Mouse (Mus musculus): ENCODE results near the gene Gm26992. TPM values are rescaled to one million over a fixed set of nuclear protein-coding genes. Genes with fewer than 3 reads are reported as not detected.

Gene Gm26992
- polyA plus RNA-seq, 1 experiment from 2014 or later = not detected

DNA sequence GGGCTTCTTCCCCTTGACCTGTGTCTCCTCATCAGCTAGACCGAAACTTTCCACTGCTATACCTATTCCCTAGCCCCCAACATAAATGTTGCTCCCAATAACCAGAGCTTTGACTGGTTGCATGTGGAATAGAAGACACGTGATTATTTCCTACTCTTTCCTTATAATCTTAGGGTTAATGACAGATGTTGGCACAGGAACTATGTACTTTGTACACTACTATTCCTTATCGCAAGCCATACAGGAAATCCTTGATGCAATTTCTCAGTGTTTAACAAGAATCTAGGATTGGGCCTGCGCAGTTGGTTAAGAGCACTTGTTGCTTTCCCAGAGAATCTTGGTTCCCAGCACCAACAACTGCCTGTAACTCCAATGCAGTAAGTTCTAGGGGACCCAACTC is 86.4 kb downstream of the Gm26992 start:
- H3K9me3 ChIP-seq (ENCODE audit: control insufficient read depth, low read length) = no peaks in the 10 kb centered on the region

DNA sequence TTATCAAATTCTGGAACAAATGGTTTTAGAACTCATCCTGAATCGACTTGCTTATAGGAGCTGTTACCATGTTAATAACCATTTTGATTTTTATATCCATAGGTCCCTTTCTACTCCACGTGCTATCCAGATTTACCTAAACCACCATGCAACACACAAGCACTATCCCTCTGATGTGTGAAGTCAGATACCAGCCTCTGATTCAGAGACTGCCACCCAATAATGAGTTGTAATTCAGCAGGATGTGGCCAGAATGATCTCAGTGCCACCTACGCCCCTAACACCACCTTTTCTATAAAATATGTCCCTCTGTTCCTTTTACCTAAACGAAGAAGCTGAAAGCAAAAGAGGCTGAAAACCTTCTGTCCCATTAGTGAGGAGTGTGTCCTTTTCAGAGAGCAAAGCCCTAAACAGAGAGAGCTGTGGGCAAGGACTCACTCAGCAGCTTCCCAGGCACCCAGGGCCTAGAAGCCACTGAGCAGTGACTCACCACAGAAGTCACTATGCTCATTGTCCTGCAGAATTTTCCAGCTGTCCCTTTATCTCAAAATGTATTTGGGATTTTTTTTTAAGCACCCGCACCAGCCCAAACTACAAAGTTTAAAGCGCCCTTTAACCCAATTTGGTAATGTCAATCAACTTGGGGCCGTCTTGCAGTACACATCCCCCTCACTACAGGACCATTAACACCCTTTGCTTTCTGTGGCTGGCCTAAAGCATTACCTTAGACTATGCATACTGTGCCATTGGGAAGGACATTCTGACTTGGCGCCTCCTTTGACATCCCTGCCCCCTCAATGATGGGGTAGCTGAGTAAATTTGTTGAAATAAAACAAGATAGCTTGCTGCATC is 87.6 kb downstream of the Gm26992 start:
- H3K36me3 ChIP-seq (ENCODE audit: control insufficient read depth, insufficient read depth, low read length) = peaks cover 22% of the 10 kb centered on the region
- H3K4me3 ChIP-seq (ENCODE audit: control insufficient read depth in 1 of 2, insufficient read depth in 1 of 2, low read depth in 1 of 2, low read length in 2 of 2) = no peak overlapping the region
- WGBS = 68% methylated on average over 8 of the region's 8 CpGs
- H3K4me2 ChIP-seq (ENCODE audit: low read length) = no peak overlapping the region
- no peaks in the 10 kb centered on the region for H3K4me1 ChIP-seq (ENCODE audit: control insufficient read depth in 2 of 2, insufficient read depth in 2 of 2, low read length in 2 of 2)
- H3K9me3 ChIP-seq (ENCODE audit: control insufficient read depth, low read length) = no peaks in the 10 kb centered on the region
- H3K27ac ChIP-seq (replicated peaks in 1 of 2; ENCODE audit: control insufficient read depth in 1 of 2, insufficient read depth in 1 of 2, low read depth in 2 of 2, low read length in 2 of 2) = no peak overlapping the region
- ATAC-seq (ENCODE audit: insufficient number of reproducible peaks, insufficient read depth, low FRiP score, low read depth) = no peak
- H3K27me3 ChIP-seq (ENCODE audit: control insufficient read depth, insufficient read depth, low read length) = no peaks in the 10 kb centered on the region
- H3K9ac ChIP-seq (ENCODE audit: low read length) = no peak overlapping the region

More for the DNA sequence above, 86.4 kb downstream of the Gm26992 start:
- H3K4me2 ChIP-seq (ENCODE audit: low read length) = no peak overlapping the region
- H3K9ac ChIP-seq (ENCODE audit: low read length) = no peak overlapping the region
- H3K27ac ChIP-seq (replicated peaks in 1 of 2; ENCODE audit: control insufficient read depth in 1 of 2, insufficient read depth in 1 of 2, low read depth in 2 of 2, low read length in 2 of 2) = no peak overlapping the region
- 86% methylated on average over 4 of the region's 4 CpGs for WGBS
- H3K27me3 ChIP-seq (ENCODE audit: control insufficient read depth, insufficient read depth, low read length) = no peaks in the 10 kb centered on the region
- ATAC-seq (ENCODE audit: insufficient number of reproducible peaks, insufficient read depth, low FRiP score, low read depth) = no peak
- H3K4me1 ChIP-seq (ENCODE audit: control insufficient read depth in 2 of 2, insufficient read depth in 2 of 2, low read length in 2 of 2) = no peaks in the 10 kb centered on the region
- H3K4me3 ChIP-seq (ENCODE audit: control insufficient read depth in 1 of 2, insufficient read depth in 1 of 2, low read depth in 1 of 2, low read length in 2 of 2) = no peak overlapping the region
- H3K36me3 ChIP-seq (ENCODE audit: control insufficient read depth, insufficient read depth, low read length) = peaks cover 31% of the 10 kb centered on the region

DNA sequence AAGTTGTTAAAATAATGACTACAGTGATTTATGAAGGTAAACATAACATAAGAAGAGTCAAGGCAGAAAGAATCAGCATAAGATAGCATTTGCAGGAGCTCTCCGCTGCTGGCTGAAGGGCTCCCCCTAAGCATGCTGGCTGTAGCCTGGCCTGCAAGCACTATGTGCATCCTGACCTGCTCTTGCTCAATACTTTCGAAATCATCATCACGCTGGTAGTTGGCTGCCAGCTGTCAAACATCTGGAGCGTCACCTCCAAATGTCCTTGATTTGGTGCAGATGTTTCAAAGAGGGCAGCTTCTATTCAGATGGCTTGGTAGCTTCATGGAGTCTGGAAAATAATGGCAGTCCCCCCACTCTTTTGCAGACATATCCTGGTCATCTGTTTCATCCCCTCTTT is 93.0 kb downstream of the Gm26992 start:
- no peaks in the 10 kb centered on the region for H3K36me3 ChIP-seq (ENCODE audit: control insufficient read depth, insufficient read depth, low read length)
- ATAC-seq (ENCODE audit: insufficient number of reproducible peaks, insufficient read depth, low FRiP score, low read depth) = no peak
- H3K4me2 ChIP-seq (ENCODE audit: low read length) = no peak overlapping the region
- H3K9ac ChIP-seq (ENCODE audit: low read length) = no peak overlapping the region
- WGBS = 51% methylated on average over 4 of the region's 4 CpGs
- H3K4me1 ChIP-seq (ENCODE audit: control insufficient read depth in 2 of 2, insufficient read depth in 2 of 2, low read length in 2 of 2) = no peaks in the 10 kb centered on the region
- no peak overlapping the region for H3K27ac ChIP-seq (replicated peaks in 1 of 2; ENCODE audit: control insufficient read depth in 1 of 2, insufficient read depth in 1 of 2, low read depth in 2 of 2, low read length in 2 of 2)
- H3K4me3 ChIP-seq (ENCODE audit: control insufficient read depth in 1 of 2, insufficient read depth in 1 of 2, low read depth in 1 of 2, low read length in 2 of 2) = no peak overlapping the region
- H3K9me3 ChIP-seq (ENCODE audit: control insufficient read depth, low read length) = no peaks in the 10 kb centered on the region
- no peaks in the 10 kb centered on the region for H3K27me3 ChIP-seq (ENCODE audit: control insufficient read depth, insufficient read depth, low read length)

DNA sequence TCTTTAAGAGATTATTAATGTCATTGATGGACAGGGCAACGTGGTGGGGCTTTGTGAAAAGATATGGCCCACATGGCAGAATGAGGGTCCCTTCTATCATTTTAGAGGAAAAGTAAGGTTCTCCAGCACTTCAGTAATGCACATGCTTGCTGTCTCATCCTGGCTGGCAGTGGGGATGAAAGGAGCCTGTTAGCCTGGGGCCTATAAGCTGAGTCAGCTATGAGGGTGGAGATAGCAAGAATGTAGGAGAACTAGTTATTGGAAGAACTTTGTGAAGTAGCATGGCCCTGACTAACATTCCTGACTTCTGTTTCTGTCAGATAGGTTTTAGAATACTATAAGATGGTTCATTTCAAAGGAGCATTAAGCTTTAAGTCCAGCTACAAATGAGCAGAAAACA is 93.5 kb downstream of the Gm26992 start:
- Histone ChIP-seq H3K27me3 (ENCODE audit: control insufficient read depth, insufficient read depth, low read length) (no peaks in the 10 kb centered on the region), H3K9me3 (ENCODE audit: control insufficient read depth, low read length) (no peaks in the 10 kb centered on the region), H3K9ac (ENCODE audit: low read length) (no peak overlapping the region), H3K36me3 (ENCODE audit: control insufficient read depth, insufficient read depth, low read length) (no peaks in the 10 kb centered on the region), H3K27ac (replicated peaks in 1 of 2; ENCODE audit: control insufficient read depth in 1 of 2, insufficient read depth in 1 of 2, low read depth in 2 of 2, low read length in 2 of 2) (no peak overlapping the region), H3K4me3 (ENCODE audit: control insufficient read depth in 1 of 2, insufficient read depth in 1 of 2, low read depth in 1 of 2, low read length in 2 of 2) (no peak overlapping the region), H3K4me1 (ENCODE audit: control insufficient read depth in 2 of 2, insufficient read depth in 2 of 2, low read length in 2 of 2) (no peaks in the 10 kb centered on the region), H3K4me2 (ENCODE audit: low read length) (no peak overlapping the region)
- 70% methylated on average over 1 of the region's 1 CpGs for WGBS
- ATAC-seq (ENCODE audit: insufficient number of reproducible peaks, insufficient read depth, low FRiP score, low read depth) = no peak

DNA sequence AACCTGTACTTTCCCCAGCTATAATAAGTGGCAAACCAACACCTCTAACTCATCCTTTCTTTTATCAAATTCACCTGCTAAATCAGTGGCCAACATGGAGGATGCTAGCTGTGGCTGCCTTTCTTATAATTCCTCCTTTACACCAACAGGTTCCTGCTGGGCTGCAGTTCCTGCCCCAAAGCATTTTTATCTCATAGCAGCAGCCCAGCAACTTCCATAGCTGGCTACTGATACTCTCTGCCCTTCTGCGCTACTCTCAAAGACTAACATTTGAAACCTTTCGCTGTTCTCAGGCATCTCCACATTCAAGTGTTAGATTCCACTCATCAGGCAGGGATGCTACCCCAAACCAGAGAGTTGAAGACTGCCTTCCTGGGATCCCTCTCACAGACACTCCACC is 97.0 kb downstream of the Gm26992 start:
- no peak overlapping the region for H3K4me3 ChIP-seq (ENCODE audit: control insufficient read depth in 1 of 2, insufficient read depth in 1 of 2, low read depth in 1 of 2, low read length in 2 of 2)
- no peaks in the 10 kb centered on the region for H3K36me3 ChIP-seq (ENCODE audit: control insufficient read depth, insufficient read depth, low read length)
- ATAC-seq (ENCODE audit: insufficient number of reproducible peaks, insufficient read depth, low FRiP score, low read depth) = no peak
- no peak overlapping the region for H3K27ac ChIP-seq (replicated peaks in 1 of 2; ENCODE audit: control insufficient read depth in 1 of 2, insufficient read depth in 1 of 2, low read depth in 2 of 2, low read length in 2 of 2)
- WGBS = 73% methylated on average over 2 of the region's 2 CpGs
- H3K9ac ChIP-seq (ENCODE audit: low read length) = no peak overlapping the region
- H3K9me3 ChIP-seq (ENCODE audit: control insufficient read depth, low read length) = no peaks in the 10 kb centered on the region
- H3K4me2 ChIP-seq (ENCODE audit: low read length) = no peak overlapping the region
- no peaks in the 10 kb centered on the region for H3K4me1 ChIP-seq (ENCODE audit: control insufficient read depth in 2 of 2, insufficient read depth in 2 of 2, low read length in 2 of 2)
- H3K27me3 ChIP-seq (ENCODE audit: control insufficient read depth, insufficient read depth, low read length) = no peaks in the 10 kb centered on the region

DNA sequence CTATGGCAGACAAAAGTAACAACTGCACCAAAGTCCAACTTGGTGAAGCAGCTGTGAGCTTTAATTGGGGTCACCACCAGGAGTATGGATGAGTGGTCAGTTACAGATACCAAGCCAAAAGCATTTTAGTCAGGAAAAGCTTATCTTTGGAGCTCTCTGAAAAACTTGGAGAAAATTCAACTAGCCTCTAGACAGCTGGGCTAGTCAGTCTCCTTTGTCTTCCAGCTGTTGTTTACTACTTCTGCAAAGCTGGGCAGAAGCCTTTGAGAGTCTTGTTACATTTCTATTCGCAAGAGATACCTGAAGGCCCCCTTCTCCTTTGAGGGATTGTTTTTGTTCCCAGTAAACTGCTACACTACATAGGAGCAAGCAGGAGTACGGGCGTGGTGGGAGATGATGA is 97.7 kb downstream of the Gm26992 start:
- Histone ChIP-seq H3K27ac (replicated peaks in 1 of 2; ENCODE audit: control insufficient read depth in 1 of 2, insufficient read depth in 1 of 2, low read depth in 2 of 2, low read length in 2 of 2) (no peak overlapping the region), H3K27me3 (ENCODE audit: control insufficient read depth, insufficient read depth, low read length) (no peaks in the 10 kb centered on the region), H3K9me3 (ENCODE audit: control insufficient read depth, low read length) (no peaks in the 10 kb centered on the region), H3K4me2 (ENCODE audit: low read length) (no peak overlapping the region), H3K4me3 (ENCODE audit: control insufficient read depth in 1 of 2, insufficient read depth in 1 of 2, low read depth in 1 of 2, low read length in 2 of 2) (no peak overlapping the region), H3K4me1 (ENCODE audit: control insufficient read depth in 2 of 2, insufficient read depth in 2 of 2, low read length in 2 of 2) (no peaks in the 10 kb centered on the region), H3K36me3 (ENCODE audit: control insufficient read depth, insufficient read depth, low read length) (no peaks in the 10 kb centered on the region), H3K9ac (ENCODE audit: low read length) (no peak overlapping the region)
- no peak for ATAC-seq (ENCODE audit: insufficient number of reproducible peaks, insufficient read depth, low FRiP score, low read depth)
- WGBS = 74% methylated on average over 3 of the region's 3 CpGs

DNA sequence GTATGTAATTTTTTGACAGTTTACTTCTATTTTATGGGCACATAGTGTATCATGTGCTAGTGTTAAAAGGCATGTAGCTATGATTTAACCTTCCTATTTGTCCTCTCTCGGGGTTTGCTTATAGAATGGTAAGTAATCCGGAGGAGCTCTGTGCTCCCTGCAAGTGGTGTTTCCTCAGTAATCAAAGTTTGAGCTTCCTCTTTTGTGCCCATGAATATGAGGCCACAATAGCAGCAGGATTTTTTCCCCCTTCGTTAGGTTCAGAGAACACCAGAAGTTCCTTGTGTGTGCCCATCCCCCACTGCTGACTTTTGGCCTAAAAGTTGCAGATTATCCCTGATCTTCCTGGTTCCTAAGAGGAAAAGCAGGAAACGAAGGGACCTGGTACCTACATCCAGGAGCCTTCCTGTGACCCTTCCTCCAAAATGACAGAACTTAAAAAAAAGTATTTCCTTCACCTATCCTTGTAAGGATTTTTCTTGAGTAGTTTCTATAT is 99.5 kb downstream of the Gm26992 start:
- no peaks in the 10 kb centered on the region for H3K4me1 ChIP-seq (ENCODE audit: control insufficient read depth in 2 of 2, insufficient read depth in 2 of 2, low read length in 2 of 2)
- H3K9me3 ChIP-seq (ENCODE audit: control insufficient read depth, low read length) = no peaks in the 10 kb centered on the region
- WGBS = 77% methylated on average over 4 of the region's 4 CpGs
- H3K4me3 ChIP-seq (ENCODE audit: control insufficient read depth in 1 of 2, insufficient read depth in 1 of 2, low read depth in 1 of 2, low read length in 2 of 2) = no peak overlapping the region
- no peak overlapping the region for H3K27ac ChIP-seq (replicated peaks in 1 of 2; ENCODE audit: control insufficient read depth in 1 of 2, insufficient read depth in 1 of 2, low read depth in 2 of 2, low read length in 2 of 2)
- ATAC-seq (ENCODE audit: insufficient number of reproducible peaks, insufficient read depth, low FRiP score, low read depth) = no peak
- H3K9ac ChIP-seq (ENCODE audit: low read length) = no peak overlapping the region
- no peaks in the 10 kb centered on the region for H3K27me3 ChIP-seq (ENCODE audit: control insufficient read depth, insufficient read depth, low read length)
- H3K4me2 ChIP-seq (ENCODE audit: low read length) = no peak overlapping the region
- H3K36me3 ChIP-seq (ENCODE audit: control insufficient read depth, insufficient read depth, low read length) = no peaks in the 10 kb centered on the region

All from heart, embryonic 14.5 days (tissue).